Mouse (Mus musculus) adipocyte (in vitro differentiated cells): ENCODE measurements at regions not wholly inside any gene's neighbourhood (a gene's known extent, or its start where the extent isn't known, plus 50 kb on each side); places are given as distances from the start of the nearest gene placed in this dataset.
A peak's percentile ranks its signal among the peaks of the same experiment; 100 is the strongest.

Experiments used
- DNase-seq: peaks from one replicate; pipeline ENCODE4 v3.0.0-alpha.2; 2016; ENCODE audit warnings: low spot score

DNA sequence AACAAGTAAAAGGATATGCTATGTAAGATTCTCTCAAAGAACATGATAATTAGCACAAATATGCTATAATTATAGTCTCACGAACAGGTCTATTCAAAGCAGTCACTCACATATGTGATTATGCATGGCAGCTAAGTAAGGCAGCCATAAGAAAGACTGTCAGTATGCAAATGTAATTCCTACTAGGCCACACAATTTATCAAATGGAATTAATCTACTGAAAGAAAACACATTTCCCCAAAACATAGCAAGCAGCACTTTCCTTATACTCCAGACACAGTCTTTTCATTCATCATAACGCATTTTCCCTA lies 1242.3 kb downstream of the Zfp704 start:
- no peak for DNase-seq

DNA sequence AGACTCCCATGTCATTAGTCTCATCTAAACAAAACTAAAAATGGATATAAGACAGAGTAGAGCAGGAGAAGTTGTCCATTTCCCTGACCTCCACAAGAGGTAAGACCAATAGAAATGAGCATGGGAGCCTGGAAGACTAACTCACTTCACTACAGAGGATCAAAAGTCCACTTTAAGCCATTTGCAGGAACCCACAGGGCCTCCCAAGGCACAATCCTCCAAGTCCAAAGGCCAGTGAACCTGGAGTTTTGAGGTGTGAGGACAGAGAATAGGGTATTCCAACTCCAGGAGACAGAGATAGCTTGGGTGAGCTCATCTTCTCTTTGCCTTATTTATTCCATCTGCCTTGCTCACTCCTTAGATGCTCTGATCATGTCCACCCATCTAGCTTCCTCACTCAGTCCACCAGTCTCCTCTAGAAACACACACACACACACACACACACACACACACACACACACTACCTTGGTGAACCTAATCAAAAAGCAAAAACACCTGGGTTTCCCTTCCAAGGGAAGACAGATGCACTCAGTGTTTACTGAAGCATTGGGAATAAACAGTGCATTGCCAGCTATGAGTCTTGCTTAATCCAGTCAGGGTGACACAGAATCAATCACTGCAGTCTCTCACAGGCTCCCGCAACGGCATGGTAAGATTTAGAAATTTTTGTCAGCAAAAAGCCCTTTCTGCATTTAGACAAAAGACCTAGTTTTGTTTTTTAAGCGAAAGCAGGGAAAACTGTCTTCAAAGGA lies 1242.8 kb downstream of the Zfp704 start:
- DNase-seq, result peak; percentile 24
